Mouse (Mus musculus) bone marrow macrophage, adult 2 months (primary cell): ENCODE results near the gene Htr3b.

Experiments
- CTCF ChIP-seq: IDR thresholded peaks from 2 replicates; pipeline ENCODE4 v1.5.1; 2012; ENCODE audit warnings: low read depth, mild to moderate bottlenecking, low read length, moderate library complexity
- POLR2A ChIP-seq: IDR thresholded peaks from 2 replicates; pipeline ENCODE4 v1.6.1; 2012; ENCODE audit warnings: mild to moderate bottlenecking, low read depth, low read length, borderline replicate concordance

DNA sequence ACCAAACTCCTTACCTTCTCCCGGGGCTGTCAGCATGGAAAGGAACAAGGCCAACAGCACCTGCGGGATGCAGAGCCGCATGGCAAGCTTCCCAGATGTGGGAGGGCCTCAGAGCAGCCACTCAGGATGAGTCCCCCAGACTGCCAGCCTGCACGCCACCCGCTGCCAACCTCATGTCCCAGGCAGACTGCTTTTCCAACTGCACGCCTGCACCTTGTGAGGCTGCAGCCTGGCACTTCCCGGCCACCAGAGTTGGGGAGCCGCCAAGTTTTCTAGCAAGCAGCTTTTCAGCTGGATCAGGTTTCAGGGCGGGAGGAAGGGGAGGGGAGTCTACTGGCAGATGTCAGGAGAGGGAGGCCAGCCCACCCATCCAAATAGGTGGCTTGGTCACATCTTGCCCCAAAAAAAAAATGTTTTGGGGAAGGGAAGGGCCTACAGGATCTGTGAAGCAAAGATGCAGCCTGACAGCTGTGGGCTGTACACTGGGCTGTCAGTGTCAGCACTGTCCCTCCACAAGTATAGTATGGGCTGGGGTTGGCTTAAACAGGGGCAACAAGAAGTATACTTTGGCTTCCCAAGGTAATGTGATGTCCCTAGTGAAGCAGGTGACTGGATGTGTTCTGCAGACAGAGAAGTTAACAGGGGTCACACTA, 53.8 kb downstream of the Htr3b start, which contains the start of gene Htr3a:
- TF ChIP-seq CTCF (no peak), POLR2A (no peak)
